Mouse (Mus musculus): ENCODE measurements around the gene Neu1. TPM values are rescaled to one million over a fixed set of nuclear protein-coding genes. Genes with fewer than 3 reads are reported as not detected.

Gene Neu1
- polyA plus RNA-seq, 1 experiment from 2014 or later, result 75.4 TPM

DNA sequence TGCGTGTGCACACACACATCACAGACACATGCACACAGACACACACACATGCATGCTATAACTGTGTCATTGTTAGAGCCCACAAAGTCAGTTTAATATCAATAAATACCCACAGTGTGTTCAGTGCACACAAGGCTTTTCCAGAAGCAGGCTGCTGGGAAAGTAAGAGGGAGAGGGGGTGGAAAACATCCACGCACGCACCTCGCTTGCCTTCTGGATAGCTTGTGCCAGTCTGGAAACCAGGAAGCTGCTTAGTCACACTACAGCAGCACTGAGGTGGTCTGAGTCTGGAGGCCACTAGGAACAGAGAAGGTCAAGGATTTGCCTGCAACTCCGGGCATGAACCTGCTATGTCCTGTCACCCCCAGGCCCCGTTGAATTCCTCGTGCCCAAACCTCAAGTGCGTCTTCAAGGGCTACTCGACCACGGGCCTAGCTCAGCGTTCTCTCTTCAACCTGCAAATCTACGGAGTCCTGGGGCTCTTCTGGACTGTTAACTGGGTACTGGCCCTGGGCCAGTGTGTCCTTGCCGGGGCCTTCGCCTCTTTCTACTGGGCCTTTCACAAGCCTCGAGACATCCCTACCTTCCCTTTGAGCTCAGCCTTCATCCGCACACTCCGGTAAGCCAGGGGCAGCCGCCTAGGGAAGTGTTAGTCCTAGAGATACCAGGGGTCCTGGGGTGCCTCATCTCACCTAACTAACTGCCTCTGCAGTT lies 3.6 kb upstream of the Neu1 start:
- H3K27me3 ChIP-seq, result no peaks in the 10 kb centered on the region
- POLR2A ChIA-PET, result no interaction called here
- CTCF ChIA-PET, result interaction anchor here (0.7 to 1.2 kb wide), 2 partner anchors 12 to 23 kb away, joined by 3 to 4 read pairs; no protein-coding TSS in a partner anchor
- no peak for TF ChIP-seq CTCF (IDR thresholded peaks at IDR 0.05)
- in situ Hi-C loops (cut with MboI; ENCODE audit: low pct_unique_long_range_greater_than_20kb), result no loop called here
- no peak for ATAC-seq
- DNase-seq (ENCODE audit: low read depth, low spot score), result no peak

DNA sequence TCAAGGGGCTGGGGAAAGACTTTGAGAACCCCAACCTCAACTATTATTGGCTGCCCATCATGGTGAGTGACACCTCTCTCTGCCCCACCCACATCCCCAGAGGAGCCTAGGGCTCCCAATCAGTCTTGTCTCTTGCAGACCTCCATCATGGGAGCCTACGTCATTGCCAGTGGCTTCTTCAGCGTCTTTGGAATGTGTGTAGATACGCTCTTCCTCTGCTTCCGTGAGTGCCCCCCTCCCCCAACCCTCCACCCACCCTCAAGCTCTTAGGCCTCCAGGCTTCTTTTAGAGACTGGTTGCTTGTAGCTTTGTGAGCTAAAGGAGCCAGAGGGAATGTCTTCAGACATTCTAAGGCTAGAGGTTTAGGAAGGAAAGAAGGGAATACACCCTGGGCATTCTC lies 2.2 kb upstream of the Neu1 start:
- DNase-seq (ENCODE audit: low read depth, low spot score) (no peak), ATAC-seq (no peak)
- POLR2A ChIA-PET, result interaction anchor here (0.7 kb wide), 1 partner anchor 27 kb away, joined by 3 read pairs; no protein-coding TSS in a partner anchor
- CTCF ChIA-PET, result no interaction called here
- in situ Hi-C loops (cut with MboI; ENCODE audit: low pct_unique_long_range_greater_than_20kb), result no loop called here
- no peak for TF ChIP-seq CTCF (IDR thresholded peaks at IDR 0.05)
- no peaks in the 10 kb centered on the region for H3K27me3 ChIP-seq

DNA sequence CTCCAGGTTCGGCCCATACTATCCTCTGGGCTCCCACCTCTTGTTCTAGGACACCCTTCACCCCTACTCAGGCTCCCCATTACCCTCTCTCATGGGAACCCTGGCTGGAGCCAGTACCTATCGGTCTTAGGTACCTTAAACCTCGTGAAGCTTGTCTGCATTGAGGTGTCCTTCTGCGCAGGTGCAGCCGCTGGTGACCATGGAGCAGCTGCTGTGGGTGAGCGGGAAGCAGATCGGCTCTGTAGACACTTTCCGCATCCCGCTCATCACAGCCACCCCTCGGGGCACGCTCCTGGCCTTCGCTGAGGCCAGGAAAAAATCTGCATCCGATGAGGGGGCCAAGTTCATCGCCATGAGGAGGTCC lies 664 bp downstream of the Neu1 start:
- ChIA-PET CTCF (interaction anchor here (0.8 to 2.2 kb wide), 2 partner anchors 12 to 15 kb away, joined by 3 to 6 read pairs; no protein-coding TSS in a partner anchor), POLR2A (interaction anchor here (0.5 to 1.5 kb wide), 4 partner anchors 16 to 216 kb away, joined by 3 to 8 read pairs (median 4); no protein-coding TSS in a partner anchor)
- DNase-seq (ENCODE audit: low read depth, low spot score), result no peak
- no peaks in the 10 kb centered on the region for H3K27me3 ChIP-seq
- TF ChIP-seq CTCF (IDR thresholded peaks at IDR 0.05), result no peak
- in situ Hi-C loops (cut with MboI; ENCODE audit: low pct_unique_long_range_greater_than_20kb), result no loop called here
- ATAC-seq, result peak; percentile 5

DNA sequence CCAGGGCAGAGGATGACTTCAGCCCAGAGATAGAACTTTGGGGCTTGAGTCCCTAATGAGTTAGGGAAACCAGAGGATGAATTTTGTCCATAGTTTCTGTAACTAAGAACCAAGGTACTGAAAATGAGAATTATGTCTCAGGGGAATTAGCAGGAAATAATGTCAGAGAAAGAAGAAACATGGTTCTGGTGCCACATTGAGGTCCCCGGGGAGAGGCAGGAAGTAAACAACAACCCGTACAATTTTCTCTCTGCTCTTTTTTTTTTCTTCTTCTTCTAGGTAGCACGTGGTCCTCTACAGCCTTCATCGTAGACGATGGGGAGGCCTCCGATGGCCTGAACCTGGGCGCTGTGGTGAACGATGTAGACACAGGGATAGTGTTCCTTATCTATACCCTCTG lies 1.2 kb downstream of the Neu1 start:
- POLR2A ChIA-PET, result interaction anchor here (0.5 kb wide), 1 partner anchor 215 kb away, joined by 8 read pairs; no protein-coding TSS in a partner anchor
- CTCF ChIA-PET, result interaction anchor here (2.2 kb wide), 1 partner anchor 14 kb away, joined by 6 read pairs; no protein-coding TSS in a partner anchor
- in situ Hi-C loops (cut with MboI; ENCODE audit: low pct_unique_long_range_greater_than_20kb), result no loop called here
- no peak for ATAC-seq
- TF ChIP-seq CTCF (IDR thresholded peaks at IDR 0.05), result no peak
- no peaks in the 10 kb centered on the region for H3K27me3 ChIP-seq
- no peak for DNase-seq (ENCODE audit: low read depth, low spot score)

DNA sequence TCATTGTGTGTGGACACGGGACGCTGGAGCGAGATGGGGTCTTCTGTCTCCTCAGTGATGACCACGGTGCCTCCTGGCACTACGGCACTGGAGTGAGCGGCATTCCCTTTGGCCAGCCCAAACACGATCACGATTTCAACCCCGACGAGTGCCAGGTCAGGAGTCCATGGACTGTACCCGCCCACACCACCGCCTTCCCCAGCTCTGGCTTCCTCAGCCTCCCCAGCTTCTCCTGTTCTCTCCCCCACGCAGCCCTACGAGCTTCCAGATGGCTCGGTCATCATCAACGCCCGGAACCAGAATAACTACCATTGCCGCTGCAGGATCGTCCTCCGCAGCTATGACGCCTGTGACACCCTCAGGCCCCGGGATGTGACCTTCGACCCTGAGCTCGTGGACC lies 3.0 kb downstream of the Neu1 start:
- no peak for DNase-seq (ENCODE audit: low read depth, low spot score)
- no peak for ATAC-seq
- TF ChIP-seq CTCF (IDR thresholded peaks at IDR 0.05), result no peak
- H3K27me3 ChIP-seq, result no peaks in the 10 kb centered on the region
- POLR2A ChIA-PET, result interaction anchor here (0.9 kb wide), 1 partner anchor 16 kb away, joined by 4 read pairs; no protein-coding TSS in a partner anchor
- in situ Hi-C loops (cut with MboI; ENCODE audit: low pct_unique_long_range_greater_than_20kb), result no loop called here
- CTCF ChIA-PET, result interaction anchor here (1.4 kb wide), 2 partner anchors 9 to 11 kb away, joined by 3 to 4 read pairs; no protein-coding TSS in a partner anchor

DNA sequence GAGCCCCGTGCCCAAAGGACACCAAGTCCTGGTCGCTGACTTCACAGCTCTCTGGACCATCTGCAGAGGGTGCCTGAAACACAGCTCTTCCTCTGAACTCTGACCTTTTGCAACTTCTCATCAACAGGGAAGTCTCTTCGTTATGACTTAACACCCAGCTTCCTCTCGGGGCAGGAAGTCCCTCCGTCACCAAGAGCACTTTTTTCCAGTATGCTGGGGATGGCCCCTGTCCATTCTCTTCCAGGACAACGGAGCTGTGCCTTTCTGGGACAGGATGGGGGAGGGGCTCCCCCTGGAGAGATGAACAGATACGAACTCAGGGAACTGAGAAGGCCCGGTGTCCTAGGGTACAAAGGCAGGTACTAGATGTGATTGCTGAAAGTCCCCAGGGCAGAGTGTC lies 3.8 kb downstream of the Neu1 start:
- DNase-seq (ENCODE audit: low read depth, low spot score) (no peak), ATAC-seq (no peak)
- no peaks in the 10 kb centered on the region for H3K27me3 ChIP-seq
- in situ Hi-C loops (cut with MboI; ENCODE audit: low pct_unique_long_range_greater_than_20kb), result no loop called here
- ChIA-PET CTCF (interaction anchor here (1.4 kb wide), 1 partner anchor 10 kb away, joined by 4 read pairs; no protein-coding TSS in a partner anchor), POLR2A (no interaction called here)
- TF ChIP-seq CTCF (IDR thresholded peaks at IDR 0.05), result no peak

DNA sequence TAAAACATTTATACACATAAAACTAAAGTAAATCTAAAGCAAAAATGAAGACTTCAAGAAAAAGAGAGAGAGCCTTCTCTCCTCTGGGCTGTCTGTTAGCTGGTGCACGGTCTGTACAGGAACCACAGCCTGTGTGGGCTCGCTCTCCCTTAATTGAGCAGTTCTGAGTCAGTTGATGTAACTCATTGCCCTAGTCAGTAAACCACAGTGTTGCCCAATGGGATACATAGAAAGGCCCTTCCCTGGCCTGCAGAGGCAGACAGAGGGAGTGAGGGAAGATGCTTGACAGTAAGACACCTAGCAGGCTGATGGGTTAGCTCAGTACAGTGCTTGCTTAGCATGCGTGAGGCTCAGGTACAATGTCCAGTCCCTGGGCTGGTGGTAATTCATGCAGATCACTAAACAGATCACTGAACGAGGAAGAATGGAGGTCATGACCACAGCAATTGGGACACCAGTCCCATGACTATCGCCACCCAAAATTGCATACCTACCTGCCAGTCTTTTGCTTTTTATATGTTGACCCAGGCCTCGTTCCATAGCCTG lies 7.0 kb downstream of the Neu1 start:
- in situ Hi-C loops (cut with MboI; ENCODE audit: low pct_unique_long_range_greater_than_20kb), result no loop called here
- CTCF ChIA-PET, result no interaction called here
- no peak for DNase-seq (ENCODE audit: low read depth, low spot score)
- H3K27me3 ChIP-seq, result no peaks in the 10 kb centered on the region
- no peak for TF ChIP-seq CTCF (IDR thresholded peaks at IDR 0.05)
- POLR2A ChIA-PET, result interaction anchor here (1.3 kb wide), 1 partner anchor 13 kb away, joined by 3 read pairs; no protein-coding TSS in a partner anchor
- ATAC-seq, result no peak

DNA sequence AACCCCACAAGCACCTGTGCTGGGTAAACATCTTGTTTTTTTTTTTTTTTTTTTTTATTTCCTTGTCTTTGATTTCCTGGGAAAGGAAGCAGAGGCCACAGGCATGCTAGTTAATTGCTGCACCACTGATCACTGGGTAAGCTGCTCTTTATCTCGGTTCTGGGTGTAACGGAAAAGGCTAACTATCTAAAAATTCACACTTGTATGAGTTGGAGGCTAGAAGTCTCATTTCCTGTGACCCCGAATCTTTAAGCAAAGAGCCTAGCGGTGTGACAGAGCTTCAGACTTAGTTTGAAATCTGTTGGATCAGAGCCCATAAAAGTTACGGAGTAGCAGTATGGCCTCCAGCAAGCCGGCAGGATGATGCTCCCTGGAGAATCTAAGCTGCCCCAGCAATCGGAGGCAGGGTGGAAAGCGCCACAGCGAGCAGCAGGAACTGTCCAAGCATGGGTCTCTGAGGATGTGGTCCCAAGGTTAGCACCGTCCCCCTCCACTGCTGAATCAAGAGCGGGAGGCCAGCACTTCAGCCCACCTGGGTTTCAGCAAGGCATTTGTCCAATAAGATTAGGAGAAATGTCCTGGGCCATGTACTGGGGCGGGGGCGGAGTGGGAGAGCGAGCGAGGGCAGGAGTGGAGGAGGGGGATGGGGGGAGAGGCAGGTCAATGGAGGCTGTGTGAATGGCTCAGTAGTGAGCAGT lies 10.4 kb downstream of the Neu1 start:
- no peak for TF ChIP-seq CTCF (IDR thresholded peaks at IDR 0.05)
- CTCF ChIA-PET, result no interaction called here
- POLR2A ChIA-PET, result interaction anchor here (1.1 kb wide), 1 partner anchor 9 kb away, joined by 4 read pairs; no protein-coding TSS in a partner anchor
- DNase-seq (ENCODE audit: low read depth, low spot score) (no peak), ATAC-seq (no peak)
- in situ Hi-C loops (cut with MboI; ENCODE audit: low pct_unique_long_range_greater_than_20kb), result loop anchor here (5.0 kb wide), 1 partner anchor 79 kb away; the partner anchor contains the start of gene Cfb
- no peaks in the 10 kb centered on the region for H3K27me3 ChIP-seq

DNA sequence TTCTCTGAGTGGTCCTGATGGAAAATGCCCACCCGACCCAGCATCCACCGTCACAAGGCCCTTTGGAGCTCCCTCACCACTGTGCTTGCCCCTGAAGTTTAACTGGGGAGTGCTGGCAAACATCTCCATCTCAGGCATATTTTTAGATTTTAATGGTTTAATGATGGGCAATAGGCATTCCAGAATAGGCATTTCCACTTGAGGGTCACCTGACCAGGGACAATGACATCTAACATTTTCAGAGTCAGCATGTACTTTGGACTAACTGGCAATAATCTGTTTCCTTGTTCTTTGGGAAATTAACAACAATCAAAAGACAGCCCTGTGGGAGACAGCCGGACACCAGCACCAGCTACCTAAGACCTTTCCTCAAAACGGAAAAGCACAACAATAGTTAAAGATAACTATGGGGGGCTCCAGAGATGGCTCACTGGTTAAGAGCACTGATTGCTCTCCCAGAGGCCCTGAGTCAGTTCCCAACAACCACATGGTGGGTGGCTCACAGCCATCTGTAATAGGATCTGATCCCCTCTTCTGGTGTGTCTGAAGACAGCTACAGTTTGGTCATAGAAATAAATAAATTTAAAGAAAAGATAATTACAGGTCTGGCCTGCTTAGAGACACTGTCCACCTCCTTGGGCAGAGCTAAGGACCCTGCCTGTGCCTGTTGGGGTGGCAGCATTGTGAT lies 12.2 kb downstream of the Neu1 start:
- TF ChIP-seq CTCF (IDR thresholded peaks at IDR 0.05), result no peak
- CTCF ChIA-PET, result interaction anchor here (0.6 to 1.4 kb wide), 4 partner anchors 10 to 41 kb away, joined by 3 read pairs; no protein-coding TSS in a partner anchor
- H3K27me3 ChIP-seq, result no peaks in the 10 kb centered on the region
- POLR2A ChIA-PET, result interaction anchor here (0.6 to 0.9 kb wide), 3 partner anchors 23 to 140 kb away, joined by 3 to 7 read pairs (median 4); no protein-coding TSS in a partner anchor
- DNase-seq (ENCODE audit: low read depth, low spot score) (no peak), ATAC-seq (no peak)
- in situ Hi-C loops (cut with MboI; ENCODE audit: low pct_unique_long_range_greater_than_20kb), result loop anchor here (5.0 kb wide), 1 partner anchor 81 kb away; the partner anchor contains the start of gene Cfb

DNA sequence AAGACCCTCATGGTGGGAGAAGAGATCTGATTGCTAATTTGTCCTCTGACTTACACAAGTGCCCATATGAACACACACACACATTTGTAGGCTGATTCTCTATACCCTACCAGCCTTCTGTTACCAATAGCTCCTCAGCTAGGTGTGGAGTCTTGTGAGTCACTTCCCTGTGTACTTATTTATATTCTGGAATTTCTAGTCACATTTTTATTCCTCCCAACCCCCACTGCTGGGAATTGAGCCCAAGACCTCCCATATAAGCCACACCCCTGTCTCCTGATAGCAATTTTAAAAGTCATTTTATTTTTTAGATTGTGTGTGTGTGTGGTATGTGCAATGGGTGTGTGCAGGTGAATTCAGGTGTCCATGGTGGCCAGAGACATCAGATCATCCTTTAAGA lies 13.3 kb downstream of the Neu1 start:
- ChIA-PET CTCF (interaction anchor here (1.4 to 1.6 kb wide), 2 partner anchors 9 to 20 kb away, joined by 3 to 4 read pairs; no protein-coding TSS in a partner anchor), POLR2A (no interaction called here)
- no peaks in the 10 kb centered on the region for H3K27me3 ChIP-seq
- TF ChIP-seq CTCF (IDR thresholded peaks at IDR 0.05), result no peak
- DNase-seq (ENCODE audit: low read depth, low spot score), result no peak
- ATAC-seq, result no peak
- in situ Hi-C loops (cut with MboI; ENCODE audit: low pct_unique_long_range_greater_than_20kb), result loop anchor here (5.0 kb wide), 1 partner anchor 82 kb away; the partner anchor contains the start of gene Cfb

Measured in Patski (cell line).